Mouse (Mus musculus) neural tube, embryonic 14.5 days (tissue): Measurements from ENCODE around the gene Foxp4. TPM values are rescaled to one million over a fixed set of nuclear protein-coding genes. Genes with fewer than 3 reads are reported as not detected.
A peak's percentile ranks its signal among the peaks of the same experiment; 100 is the strongest.
"Not testable (repeated sequence)": the region's sequence is repeated elsewhere in the genome, so short reads cannot be mapped to it uniquely, and the experiment has no call there.

Experiments
- ATAC-seq: fragments of 200-750 bp; cut with Nextera tagmentation; 2 replicates; pipeline ENCODE4 v1.8.0; 2017; ENCODE audit warnings: low read depth, mild to moderate bottlenecking, moderate TSS enrichment, moderate library complexity
- H3K27ac ChIP-seq: fragments of 300-500 bp; sonication (generic); 2 replicates; pipeline ENCODE4 v1.5.1; 2014; ENCODE audit warnings: low read depth, mild to moderate bottlenecking, control low read depth, low read length, moderate library complexity, mixed read lengths
- H3K27me3 ChIP-seq: fragments of 300-500 bp; sonication (generic); 2 replicates; pipeline ENCODE4 v1.6.1; 2014; ENCODE audit warnings: low read length; ENCODE audit not compliant: control insufficient read depth, insufficient read depth
- H3K36me3 ChIP-seq: fragments of 300-500 bp; sonication (generic); 2 replicates; pipeline ENCODE4 v1.6.1; 2014; ENCODE audit warnings: low read length, mixed read lengths; ENCODE audit not compliant: control insufficient read depth, insufficient read depth
- H3K4me1 ChIP-seq: fragments of 300-500 bp; sonication (generic); 2 replicates; pipeline ENCODE4 v1.6.1; 2014; ENCODE audit warnings: low read length; ENCODE audit not compliant: control insufficient read depth, insufficient read depth
- H3K4me2 ChIP-seq: fragments of 300-500 bp; sonication (generic); 2 replicates; pipeline ENCODE4 v1.6.1; 2014; ENCODE audit warnings: mild to moderate bottlenecking, low read depth, low read length, control low read depth
- H3K4me3 ChIP-seq: fragments of 300-500 bp; sonication (generic); 2 replicates; pipeline ENCODE4 v1.5.1; 2014; ENCODE audit warnings: low read depth, low read length, control low read depth, mixed read lengths
- H3K9ac ChIP-seq: fragments of 300-500 bp; sonication (generic); replicated peaks from 2 replicates; pipeline ENCODE4 v1.6.1; 2014; ENCODE audit warnings: low read depth, mild to moderate bottlenecking, control low read depth, low read length, mixed read lengths
- H3K9me3 ChIP-seq: fragments of 300-500 bp; sonication (generic); 2 replicates; pipeline ENCODE4 v1.6.1; 2016; ENCODE audit warnings: low read length; ENCODE audit not compliant: control insufficient read depth
- WGBS: fragments of 180-500 bp; shearing (Covaris S2); extraction: QIAGEN DNeasy Blood & Tissue Kit; methylation state at CpG from one replicate; pipeline ENCODE4 v1.1.7; 2014; 5-methylcytosine and 5-hydroxymethylcytosine counted together
- polyA plus RNA-seq: library from polyadenylated mRNA; unstranded; fragments of >200 nt; fragmentation: Nextera tagmentation; extraction: Ambion mirVana; gene quantifications from 2 replicates; pipeline ENCODE4 v1.2.1, GENCODE M21; 2014

Foxp4 gene
- polyA plus RNA-seq, 1 experiment from 2014 or later = 28.7 TPM

GRCm38 (mm10) chr17:47854908-47855307, 69.5 kb downstream of the Foxp4 start:
- H3K27ac ChIP-seq = no peak overlapping the region
- no peak overlapping the region for H3K4me2 ChIP-seq
- no peak overlapping the region for H3K4me3 ChIP-seq
- no peak overlapping the region for H3K9ac ChIP-seq
- 0 out of 2 replicates have a peak, but pooled peaks cover 4% of the 10 kb centered on the region for H3K4me1 ChIP-seq
- WGBS = 68% methylated on average over 8 of the region's 8 CpGs
- H3K36me3 ChIP-seq = no peaks in the 10 kb centered on the region
- H3K27me3 ChIP-seq = no peaks in the 10 kb centered on the region; the same call in 1 of the 2 replicates
- ATAC-seq = no peak
- no peaks in the 10 kb centered on the region for H3K9me3 ChIP-seq

DNA sequence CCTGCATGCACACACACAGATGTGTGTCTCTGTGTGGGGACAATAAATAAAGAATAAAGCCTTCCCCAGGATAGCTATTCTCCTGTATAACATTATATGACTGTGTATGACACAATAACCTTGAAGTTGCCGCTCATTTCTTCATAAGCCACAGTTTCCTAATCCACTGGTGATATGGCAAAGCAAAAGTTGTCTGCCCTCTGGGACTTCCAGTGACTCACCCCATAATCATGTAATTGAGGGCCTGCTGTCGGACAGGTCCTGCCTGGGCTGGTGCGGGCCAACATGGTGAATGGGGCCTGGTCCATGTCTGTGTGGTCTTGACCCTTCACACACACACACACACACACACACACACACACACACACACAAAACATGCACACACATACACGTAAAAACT, 70.7 kb downstream of the Foxp4 start:
- H3K4me3 ChIP-seq = no peak overlapping the region
- H3K9me3 ChIP-seq = no peaks in the 10 kb centered on the region
- WGBS = 94% methylated on average over 4 of the region's 4 CpGs
- H3K27ac ChIP-seq = no peak overlapping the region
- 0 out of 2 replicates have a peak, but pooled peaks cover 4% of the 10 kb centered on the region for H3K4me1 ChIP-seq
- no peak for ATAC-seq
- H3K27me3 ChIP-seq = no peaks in the 10 kb centered on the region; the same call in 1 of the 2 replicates
- H3K4me2 ChIP-seq = no peak overlapping the region
- no peaks in the 10 kb centered on the region for H3K36me3 ChIP-seq
- no peak overlapping the region for H3K9ac ChIP-seq

DNA sequence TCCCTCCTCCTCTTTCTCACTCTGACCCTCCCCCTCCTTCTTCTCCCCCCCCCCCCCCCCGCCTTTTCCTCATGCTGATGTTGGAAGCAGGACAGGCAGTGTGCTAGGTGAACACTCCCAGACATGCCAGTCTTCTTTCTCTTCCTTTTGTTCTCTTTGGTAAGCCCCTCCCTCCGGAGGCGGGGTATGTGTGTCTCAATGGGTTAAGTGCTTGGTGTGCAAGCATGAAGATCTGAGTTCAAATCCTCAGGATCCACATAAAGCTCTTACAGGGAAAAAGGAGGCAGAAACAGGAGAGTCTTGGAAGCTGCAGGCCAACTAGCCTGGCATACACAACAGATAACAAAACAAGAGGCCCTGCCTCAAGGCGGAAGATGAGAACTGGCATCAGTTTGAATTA, 71.1 kb downstream of the Foxp4 start:
- H3K4me2 ChIP-seq = no peak overlapping the region

GRCm38 (mm10) chr17:47851798-47852360, 72.6 kb downstream of the Foxp4 start:
- peak overlapping the region; percentile 23; the same call in 1 of the 2 replicates for H3K4me2 ChIP-seq
- ATAC-seq, H3K36me3 ChIP-seq, H3K9me3 ChIP-seq, H3K9ac ChIP-seq, H3K27me3 ChIP-seq, H3K4me1 ChIP-seq, H3K27ac ChIP-seq, H3K4me3 ChIP-seq: not testable (repeated sequence)
- 15% methylated on average over 22 of the region's 22 CpGs for WGBS

More for the DNA sequence above, 71.1 kb downstream of the Foxp4 start:
- Histone ChIP-seq H3K36me3 (no peaks in the 10 kb centered on the region), H3K4me3 (no peak overlapping the region), H3K9ac (no peak overlapping the region), H3K27me3 (no peaks in the 10 kb centered on the region; the same call in 1 of the 2 replicates), H3K9me3 (no peaks in the 10 kb centered on the region), H3K4me1 (0 out of 2 replicates have a peak, but pooled peaks cover 4% of the 10 kb centered on the region), H3K27ac (no peak overlapping the region)
- ATAC-seq = no peak
- WGBS = 91% methylated on average over 3 of the region's 4 CpGs

DNA sequence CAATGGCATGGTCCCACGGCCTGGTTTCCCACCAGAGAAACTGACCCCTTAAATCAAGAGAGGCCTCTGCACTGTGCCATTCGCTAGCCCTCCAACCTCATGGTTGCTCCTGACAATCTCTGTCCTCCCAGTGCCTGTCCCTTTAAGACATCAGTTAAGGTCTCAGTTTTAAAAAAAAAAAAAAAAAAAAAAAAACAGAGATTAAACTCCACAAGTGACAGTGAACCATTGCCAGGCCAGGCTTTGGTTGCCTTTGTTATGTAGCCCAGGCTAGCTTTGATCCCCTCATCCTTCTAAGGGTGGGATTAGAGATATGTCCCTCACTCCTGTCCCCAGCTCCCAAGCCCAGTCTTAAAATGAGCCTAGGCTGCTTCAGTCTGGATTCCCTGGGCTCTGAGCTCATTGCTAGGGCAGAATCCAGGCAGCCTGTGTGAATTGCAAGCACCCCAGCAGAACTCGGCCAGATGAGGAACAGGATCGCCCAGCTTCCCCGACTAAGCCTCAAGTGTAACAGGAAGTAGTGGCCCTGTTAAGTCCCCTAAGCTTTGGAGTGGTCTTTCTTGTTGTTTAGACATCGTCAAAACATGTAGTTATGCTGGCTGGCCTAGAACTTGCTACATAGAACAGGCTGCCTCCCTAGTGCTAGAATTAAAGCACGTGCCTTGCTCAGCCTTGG, 73.7 kb downstream of the Foxp4 start:
- no peaks in the 10 kb centered on the region for H3K36me3 ChIP-seq
- 0 out of 2 replicates have a peak, but pooled peaks cover 4% of the 10 kb centered on the region for H3K4me1 ChIP-seq
- H3K9ac ChIP-seq = no peak overlapping the region
- no peaks in the 10 kb centered on the region for H3K9me3 ChIP-seq
- no peaks in the 10 kb centered on the region; the same call in 1 of the 2 replicates for H3K27me3 ChIP-seq
- no peak for ATAC-seq
- no peak overlapping the region for H3K4me3 ChIP-seq
- no peak overlapping the region for H3K27ac ChIP-seq
- no peak overlapping the region for H3K4me2 ChIP-seq
- 84% methylated on average over 7 of the region's 7 CpGs for WGBS

- Histone ChIP-seq H3K27me3 (no peaks in the 10 kb centered on the region; the same call in 1 of the 2 replicates), H3K4me1 (0 out of 2 replicates have a peak, but pooled peaks cover 4% of the 10 kb centered on the region), H3K4me3 (no peak overlapping the region), H3K9ac (no peak overlapping the region), H3K4me2 (no peak overlapping the region), H3K9me3 (no peaks in the 10 kb centered on the region), H3K36me3 (no peaks in the 10 kb centered on the region), H3K27ac (no peak overlapping the region)
- ATAC-seq = no peak
- WGBS = 54% methylated on average over 3 of the region's 3 CpGs
These were observed 74.4 kb downstream of the Foxp4 start for GRCm38 (mm10) chr17:47850035-47850434.

DNA sequence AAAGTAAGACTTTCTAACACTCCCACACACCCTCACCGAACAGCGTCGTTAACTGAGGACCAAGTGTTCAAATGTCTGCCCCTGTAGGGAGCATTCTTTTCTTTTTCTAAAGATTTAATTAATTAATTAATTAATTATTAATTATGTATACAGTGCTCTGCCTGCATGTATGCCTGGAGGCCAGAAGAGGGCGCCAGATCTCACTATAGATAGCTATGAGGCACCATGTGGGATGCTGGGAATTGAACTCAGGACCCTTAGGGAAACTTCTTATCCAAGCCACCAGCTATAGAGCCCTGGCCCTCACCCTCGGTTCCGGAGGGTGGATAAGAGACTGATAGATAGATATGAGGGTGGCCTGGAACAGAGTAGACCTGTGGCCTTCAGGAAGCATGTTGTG, 76.5 kb downstream of the Foxp4 start:
- no peak overlapping the region for H3K9ac ChIP-seq
- no peaks in the 10 kb centered on the region; the same call in 1 of the 2 replicates for H3K27me3 ChIP-seq
- no peak overlapping the region for H3K4me3 ChIP-seq
- no peak overlapping the region for H3K27ac ChIP-seq
- no peaks in the 10 kb centered on the region for H3K9me3 ChIP-seq
- H3K4me2 ChIP-seq = no peak overlapping the region
- 0 out of 2 replicates have a peak, but pooled peaks cover 4% of the 10 kb centered on the region for H3K4me1 ChIP-seq
- ATAC-seq = no peak
- no peaks in the 10 kb centered on the region for H3K36me3 ChIP-seq
- WGBS = 83% methylated on average over 6 of the region's 6 CpGs

GRCm38 (mm10) chr17:47845609-47846008, 78.8 kb downstream of the Foxp4 start:
- Histone ChIP-seq H3K27ac (no peak overlapping the region), H3K36me3 (no peaks in the 10 kb centered on the region), H3K4me2 (no peak overlapping the region), H3K9me3 (no peaks in the 10 kb centered on the region), H3K4me3 (no peak overlapping the region), H3K9ac (no peak overlapping the region), H3K4me1 (no peaks in the 10 kb centered on the region), H3K27me3 (no peaks in the 10 kb centered on the region)
- ATAC-seq = no peak
- WGBS = 86% methylated on average over 11 of the region's 11 CpGs

DNA sequence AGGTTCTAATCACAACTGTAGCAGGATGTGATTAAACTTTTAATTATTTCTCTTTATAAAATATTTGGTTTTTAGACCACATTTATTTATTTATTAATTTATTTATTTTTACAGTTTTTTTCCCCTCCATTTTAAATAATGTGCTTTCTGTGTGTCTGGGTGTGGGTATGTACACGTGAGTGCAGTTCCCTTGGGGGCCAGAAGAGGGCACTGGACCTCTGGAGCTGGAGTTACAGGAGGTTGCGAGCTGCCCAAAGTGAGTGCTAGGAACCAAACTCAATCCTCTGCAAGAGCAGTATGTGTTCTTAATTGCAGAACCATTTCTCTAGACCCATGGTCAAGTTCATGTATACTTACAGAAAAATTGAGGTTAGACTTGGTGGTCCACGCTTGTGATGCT, 81.0 kb downstream of the Foxp4 start:
- Histone ChIP-seq H3K4me2 (no peak overlapping the region), H3K27me3 (no peaks in the 10 kb centered on the region), H3K27ac (no peak overlapping the region), H3K9me3 (no peaks in the 10 kb centered on the region), H3K9ac (no peak overlapping the region), H3K36me3 (no peaks in the 10 kb centered on the region), H3K4me1 (no peaks in the 10 kb centered on the region), H3K4me3 (no peak overlapping the region)
- ATAC-seq = no peak
- WGBS = 96% methylated on average over 3 of the region's 3 CpGs
